Mouse (Mus musculus) liver, embryonic 11.5 days (tissue): Measurements from ENCODE around the gene Lpar1. TPM values are rescaled to one million over a fixed set of nuclear protein-coding genes. Genes with fewer than 3 reads are reported as not detected.

Source experiments
- ATAC-seq: fragments of 200-750 bp; cut with Nextera tagmentation; replicated peaks from 2 replicates; pipeline ENCODE4 v1.8.0; 2017; ENCODE audit warnings: moderate number of reproducible peaks, mild to moderate bottlenecking, moderate TSS enrichment, moderate library complexity; ENCODE audit not compliant: low FRiP score
- DNase-seq: peaks from one replicate; pipeline ENCODE4 v3.0.0-alpha.2; 2017; ENCODE audit warnings: low spot score
- H3K27ac ChIP-seq: fragments of 300-500 bp; sonication (generic); 2 replicates; pipeline ENCODE4 v1.5.1; 2014; ENCODE audit warnings: mild to moderate bottlenecking, low read depth, low read length, control low read depth
- H3K27me3 ChIP-seq: fragments of 300-500 bp; sonication (generic); replicated peaks from 2 replicates; pipeline ENCODE4 v1.6.1; 2014; ENCODE audit warnings: low read length, mixed read lengths; ENCODE audit not compliant: control insufficient read depth, insufficient read depth
- H3K36me3 ChIP-seq: fragments of 300-500 bp; sonication (generic); 2 replicates; pipeline ENCODE4 v1.6.1; 2014; ENCODE audit warnings: mild to moderate bottlenecking, low read length, moderate library complexity, mixed read lengths; ENCODE audit not compliant: control insufficient read depth, insufficient read depth
- H3K4me1 ChIP-seq: fragments of 300-500 bp; sonication (generic); replicated peaks from 2 replicates; pipeline ENCODE4 v1.6.1; 2014; ENCODE audit warnings: low read length, mixed read lengths; ENCODE audit not compliant: control insufficient read depth, insufficient read depth
- H3K4me2 ChIP-seq: fragments of 300-500 bp; sonication (generic); 2 replicates; pipeline ENCODE4 v1.6.1; 2014; ENCODE audit warnings: mild to moderate bottlenecking, control low read depth, moderate library complexity
- H3K4me3 ChIP-seq: fragments of 300-500 bp; sonication (generic); 2 replicates; pipeline ENCODE4 v1.5.1; 2014; ENCODE audit warnings: low read depth, low read length, control low read depth
- H3K9ac ChIP-seq: fragments of 300-500 bp; sonication (generic); 2 replicates; pipeline ENCODE4 v1.6.1; 2014; ENCODE audit warnings: low read depth, low read length, control low read depth
- H3K9me3 ChIP-seq: fragments of 300-500 bp; sonication (generic); 2 replicates; pipeline ENCODE4 v1.6.1; 2016; ENCODE audit warnings: low read length, inconsistent platforms, mixed read lengths; ENCODE audit not compliant: control insufficient read depth
- WGBS: fragments of 180-500 bp; shearing (Covaris S2); extraction: QIAGEN DNeasy Blood & Tissue Kit; methylation state at CpG from one replicate; pipeline ENCODE4 v1.1.7; 2014; 5-methylcytosine and 5-hydroxymethylcytosine counted together
- polyA plus RNA-seq: library from polyadenylated mRNA; unstranded; fragments of >200 nt; fragmentation: Nextera tagmentation; extraction: Ambion mirVana; gene quantifications from 2 replicates; pipeline ENCODE4 v1.2.1, GENCODE M21; 2014

Gene Lpar1
- polyA plus RNA-seq, result 21.3 and 24.7 TPM in 2 replicates

GRCm38 (mm10) chr4:58553631-58554358 is at the start of gene Lpar1:
Lpar1 (minus strand) TSS chr4:58553898.
- Histone ChIP-seq H3K4me2 (peak within 1 kb of the TSS; percentile 91), H3K4me3 (peak within 1 kb of the TSS; percentile 68), H3K9ac (peak within 1 kb of the TSS; percentile 62), H3K4me1 (peaks cover 3% of the 10 kb centered on the region; the same call in 1 of the 2 replicates), H3K27me3 (peaks cover 9% of the 10 kb centered on the region), H3K9me3 (no peaks in the 10 kb centered on the region), H3K36me3 (no peaks in the 10 kb centered on the region), H3K27ac (peak within 1 kb of the TSS; percentile 26; the same call in 1 of the 2 replicates)
- 7% methylated on average over 19 of the region's 19 CpGs for WGBS
- peak; percentile 42; the same call in 1 of the 2 replicates for ATAC-seq
- DNase-seq, result no peak

GRCm38 (mm10) chr4:58585942-58586341 is 32.2 kb upstream of the Lpar1 start:
- no peak overlapping the region for H3K4me2 ChIP-seq
- ATAC-seq (no peak), DNase-seq (no peak)
- H3K9ac ChIP-seq, result no peak overlapping the region
- WGBS, result 26% methylated on average over 2 of the region's 2 CpGs
- H3K4me1 ChIP-seq, result no peaks in the 10 kb centered on the region
- no peak overlapping the region for H3K4me3 ChIP-seq
- H3K27me3 ChIP-seq, result no peaks in the 10 kb centered on the region
- H3K36me3 ChIP-seq, result no peaks in the 10 kb centered on the region
- H3K9me3 ChIP-seq, result no peaks in the 10 kb centered on the region
- H3K27ac ChIP-seq, result no peak overlapping the region

GRCm38 (mm10) chr4:58581191-58581590 is 27.5 kb upstream of the Lpar1 start:
- Histone ChIP-seq H3K9me3 (no peaks in the 10 kb centered on the region), H3K9ac (no peak overlapping the region), H3K36me3 (no peaks in the 10 kb centered on the region), H3K27me3 (no peaks in the 10 kb centered on the region), H3K4me2 (no peak overlapping the region), H3K4me3 (no peak overlapping the region), H3K4me1 (no peaks in the 10 kb centered on the region), H3K27ac (no peak overlapping the region)
- ATAC-seq (no peak), DNase-seq (no peak)
- 71% methylated on average over 7 of the region's 7 CpGs for WGBS

- Histone ChIP-seq H3K4me3 (no peak overlapping the region), H3K9me3 (no peaks in the 10 kb centered on the region), H3K4me2 (no peak overlapping the region), H3K4me1 (no peaks in the 10 kb centered on the region), H3K9ac (no peak overlapping the region), H3K36me3 (no peaks in the 10 kb centered on the region), H3K27ac (no peak overlapping the region), H3K27me3 (no peaks in the 10 kb centered on the region)
- WGBS, result 80% methylated on average over 5 of the region's 5 CpGs
- ATAC-seq (no peak), DNase-seq (no peak)
Measured at GRCm38 (mm10) chr4:58580516-58580915, 26.8 kb upstream of the Lpar1 start.

- ATAC-seq (no peak), DNase-seq (no peak)
- Histone ChIP-seq H3K27me3 (no peaks in the 10 kb centered on the region), H3K27ac (no peak overlapping the region), H3K9me3 (no peaks in the 10 kb centered on the region), H3K4me2 (no peak overlapping the region), H3K36me3 (no peaks in the 10 kb centered on the region), H3K9ac (no peak overlapping the region), H3K4me1 (no peaks in the 10 kb centered on the region), H3K4me3 (no peak overlapping the region)
- 70% methylated on average over 10 of the region's 10 CpGs for WGBS
Measured at GRCm38 (mm10) chr4:58580098-58580497, 26.4 kb upstream of the Lpar1 start.

- H3K4me3 ChIP-seq, result no peak overlapping the region
- no peak overlapping the region for H3K4me2 ChIP-seq
- H3K9me3 ChIP-seq, result no peaks in the 10 kb centered on the region
- H3K27ac ChIP-seq, result no peak overlapping the region
- ATAC-seq (no peak), DNase-seq (no peak)
- no peaks in the 10 kb centered on the region for H3K27me3 ChIP-seq
- no peaks in the 10 kb centered on the region for H3K4me1 ChIP-seq
- no peaks in the 10 kb centered on the region for H3K36me3 ChIP-seq
- 61% methylated on average over 2 of the region's 2 CpGs for WGBS
- no peak overlapping the region for H3K9ac ChIP-seq
Measured at GRCm38 (mm10) chr4:58578488-58578887, 24.8 kb upstream of the Lpar1 start.

GRCm38 (mm10) chr4:58577382-58578048 is 23.8 kb upstream of the Lpar1 start:
- no peak for ATAC-seq
- H3K27ac ChIP-seq, result no peak overlapping the region
- H3K4me2 ChIP-seq, result no peak overlapping the region
- no peaks in the 10 kb centered on the region for H3K4me1 ChIP-seq
- H3K9me3 ChIP-seq, result no peaks in the 10 kb centered on the region
- WGBS, result 44% methylated on average over 5 of the region's 5 CpGs
- H3K36me3 ChIP-seq, result no peaks in the 10 kb centered on the region
- no peak overlapping the region for H3K9ac ChIP-seq
- no peak overlapping the region for H3K4me3 ChIP-seq
- no peaks in the 10 kb centered on the region for H3K27me3 ChIP-seq
- no peak for DNase-seq

GRCm38 (mm10) chr4:58575831-58576230 is 22.1 kb upstream of the Lpar1 start:
- WGBS, result 81% methylated on average over 6 of the region's 6 CpGs
- Histone ChIP-seq H3K4me3 (no peak overlapping the region), H3K9me3 (no peaks in the 10 kb centered on the region), H3K4me2 (no peak overlapping the region), H3K9ac (no peak overlapping the region), H3K27me3 (no peaks in the 10 kb centered on the region), H3K27ac (no peak overlapping the region), H3K4me1 (no peaks in the 10 kb centered on the region), H3K36me3 (no peaks in the 10 kb centered on the region)
- DNase-seq (no peak), ATAC-seq (no peak)

GRCm38 (mm10) chr4:58574024-58574423 is 20.3 kb upstream of the Lpar1 start:
- no peaks in the 10 kb centered on the region for H3K9me3 ChIP-seq
- no peaks in the 10 kb centered on the region for H3K27me3 ChIP-seq
- DNase-seq, result no peak
- no peak overlapping the region for H3K9ac ChIP-seq
- WGBS, result 74% methylated on average over 6 of the region's 6 CpGs
- no peak for ATAC-seq
- H3K27ac ChIP-seq, result no peak overlapping the region
- no peak overlapping the region for H3K4me3 ChIP-seq
- H3K4me1 ChIP-seq, result no peaks in the 10 kb centered on the region
- no peak overlapping the region for H3K4me2 ChIP-seq
- no peaks in the 10 kb centered on the region for H3K36me3 ChIP-seq
